Mouse (Mus musculus): ENCODE results near the gene Upk3a. TPM values are rescaled to one million over a fixed set of nuclear protein-coding genes. Genes with fewer than 3 reads are reported as not detected.

Gene Upk3a
- polyA plus RNA-seq, 1 experiment from 2014 or later = not detected

GRCm38 (mm10) chr15:84995967-84996366 lies 21.0 kb upstream of the Upk3a start:
- no peak overlapping the region for H3K27ac ChIP-seq (ENCODE audit: low read length)
- H3K9ac ChIP-seq (ENCODE audit: low read depth, low read length) = no peak overlapping the region
- no peak for ATAC-seq (ENCODE audit: low read depth)
- H3K9me3 ChIP-seq (replicated peaks; ENCODE audit: control insufficient read depth, low read length) = no peaks in the 10 kb centered on the region
- no peaks in the 10 kb centered on the region for H3K4me1 ChIP-seq (ENCODE audit: control insufficient read depth, low read depth, low read length)
- H3K36me3 ChIP-seq (ENCODE audit: control insufficient read depth, insufficient read depth) = no peaks in the 10 kb centered on the region
- H3K4me2 ChIP-seq (ENCODE audit: low read depth, low read length) = no peak overlapping the region
- H3K4me3 ChIP-seq (ENCODE audit: low read depth, low read length) = no peak overlapping the region
- peaks cover under 1% of the 10 kb centered on the region; the same call in 1 of the 2 replicates for H3K27me3 ChIP-seq (ENCODE audit: control insufficient read depth, insufficient read depth, low read depth, low read length)
- 10% methylated on average over 1 of the region's 1 CpGs for WGBS (ENCODE audit: insufficient replicate concordance)

- no peaks in the 10 kb centered on the region for H3K36me3 ChIP-seq (ENCODE audit: control insufficient read depth, insufficient read depth)
- H3K27me3 ChIP-seq (ENCODE audit: control insufficient read depth, insufficient read depth, low read depth, low read length) = peaks cover 2% of the 10 kb centered on the region; the same call in 1 of the 2 replicates
- H3K4me1 ChIP-seq (ENCODE audit: control insufficient read depth, low read depth, low read length) = no peaks in the 10 kb centered on the region
- H3K9ac ChIP-seq (ENCODE audit: low read depth, low read length) = no peak overlapping the region
- no peaks in the 10 kb centered on the region for H3K9me3 ChIP-seq (replicated peaks; ENCODE audit: control insufficient read depth, low read length)
- 51% methylated on average over 14 of the region's 14 CpGs for WGBS (ENCODE audit: insufficient replicate concordance)
- H3K4me3 ChIP-seq (ENCODE audit: low read depth, low read length) = no peak overlapping the region
- no peak overlapping the region for H3K27ac ChIP-seq (ENCODE audit: low read length)
- ATAC-seq (ENCODE audit: low read depth) = peak; percentile 23; the same call in 1 of the 2 replicates
- no peak overlapping the region for H3K4me2 ChIP-seq (ENCODE audit: low read depth, low read length)
Measured at GRCm38 (mm10) chr15:84997768-84998454, 19.0 kb upstream of the Upk3a start.

- H3K36me3 ChIP-seq (ENCODE audit: control insufficient read depth, insufficient read depth) = no peaks in the 10 kb centered on the region
- no peak for ATAC-seq (ENCODE audit: low read depth)
- 50% methylated on average over 7 of the region's 7 CpGs for WGBS (ENCODE audit: insufficient replicate concordance)
- peaks cover 2% of the 10 kb centered on the region; the same call in 1 of the 2 replicates for H3K27me3 ChIP-seq (ENCODE audit: control insufficient read depth, insufficient read depth, low read depth, low read length)
- H3K27ac ChIP-seq (ENCODE audit: low read length) = no peak overlapping the region
- H3K4me1 ChIP-seq (ENCODE audit: control insufficient read depth, low read depth, low read length) = no peaks in the 10 kb centered on the region
- H3K9ac ChIP-seq (ENCODE audit: low read depth, low read length) = no peak overlapping the region
- no peak overlapping the region for H3K4me3 ChIP-seq (ENCODE audit: low read depth, low read length)
- H3K4me2 ChIP-seq (ENCODE audit: low read depth, low read length) = no peak overlapping the region
- no peaks in the 10 kb centered on the region for H3K9me3 ChIP-seq (replicated peaks; ENCODE audit: control insufficient read depth, low read length)
Measured at GRCm38 (mm10) chr15:84999911-85000310, 17.0 kb upstream of the Upk3a start.

GRCm38 (mm10) chr15:85000984-85001982 lies 15.7 kb upstream of the Upk3a start:
- no peak overlapping the region for H3K9ac ChIP-seq (ENCODE audit: low read depth, low read length)
- H3K4me3 ChIP-seq (ENCODE audit: low read depth, low read length) = no peak overlapping the region
- no peak overlapping the region for H3K27ac ChIP-seq (ENCODE audit: low read length)
- ATAC-seq (ENCODE audit: low read depth) = peak; percentile 41; the same call in 1 of the 2 replicates
- H3K36me3 ChIP-seq (ENCODE audit: control insufficient read depth, insufficient read depth) = no peaks in the 10 kb centered on the region
- WGBS (ENCODE audit: insufficient replicate concordance) = 18% methylated on average over 29 of the region's 29 CpGs
- no peak overlapping the region for H3K4me2 ChIP-seq (ENCODE audit: low read depth, low read length)
- peaks cover 2% of the 10 kb centered on the region; the same call in 1 of the 2 replicates for H3K27me3 ChIP-seq (ENCODE audit: control insufficient read depth, insufficient read depth, low read depth, low read length)
- H3K4me1 ChIP-seq (ENCODE audit: control insufficient read depth, low read depth, low read length) = no peaks in the 10 kb centered on the region
- H3K9me3 ChIP-seq (replicated peaks; ENCODE audit: control insufficient read depth, low read length) = no peaks in the 10 kb centered on the region

- no peak for ATAC-seq (ENCODE audit: low read depth)
- Histone ChIP-seq H3K9me3 (replicated peaks; ENCODE audit: control insufficient read depth, low read length) (no peaks in the 10 kb centered on the region), H3K4me2 (ENCODE audit: low read depth, low read length) (no peak overlapping the region), H3K4me3 (ENCODE audit: low read depth, low read length) (no peak overlapping the region), H3K4me1 (ENCODE audit: control insufficient read depth, low read depth, low read length) (no peaks in the 10 kb centered on the region), H3K9ac (ENCODE audit: low read depth, low read length) (no peak overlapping the region), H3K36me3 (ENCODE audit: control insufficient read depth, insufficient read depth) (no peaks in the 10 kb centered on the region), H3K27me3 (ENCODE audit: control insufficient read depth, insufficient read depth, low read depth, low read length) (no peaks in the 10 kb centered on the region), H3K27ac (ENCODE audit: low read length) (no peak overlapping the region)
- 56% methylated on average over 8 of the region's 8 CpGs for WGBS (ENCODE audit: insufficient replicate concordance)
Measured at GRCm38 (mm10) chr15:85009666-85010065, 7.3 kb upstream of the Upk3a start.

- Histone ChIP-seq H3K36me3 (ENCODE audit: control insufficient read depth, insufficient read depth) (no peaks in the 10 kb centered on the region), H3K4me3 (ENCODE audit: low read depth, low read length) (no peak overlapping the region), H3K4me2 (ENCODE audit: low read depth, low read length) (no peak overlapping the region), H3K27ac (ENCODE audit: low read length) (no peak overlapping the region), H3K27me3 (ENCODE audit: control insufficient read depth, insufficient read depth, low read depth, low read length) (peaks cover 6% of the 10 kb centered on the region), H3K9ac (ENCODE audit: low read depth, low read length) (no peak overlapping the region), H3K9me3 (replicated peaks; ENCODE audit: control insufficient read depth, low read length) (no peaks in the 10 kb centered on the region), H3K4me1 (ENCODE audit: control insufficient read depth, low read depth, low read length) (no peaks in the 10 kb centered on the region)
- ATAC-seq (ENCODE audit: low read depth) = no peak
- WGBS (ENCODE audit: insufficient replicate concordance) = 38% methylated on average over 19 of the region's 19 CpGs
Measured at GRCm38 (mm10) chr15:85011895-85012661, 4.9 kb upstream of the Upk3a start.

GRCm38 (mm10) chr15:85012662-85013054 lies 4.3 kb upstream of the Upk3a start:
- 40% methylated on average over 2 of the region's 2 CpGs for WGBS (ENCODE audit: insufficient replicate concordance)
- H3K36me3 ChIP-seq (ENCODE audit: control insufficient read depth, insufficient read depth) = no peaks in the 10 kb centered on the region
- no peak overlapping the region for H3K27ac ChIP-seq (ENCODE audit: low read length)
- no peak overlapping the region for H3K9ac ChIP-seq (ENCODE audit: low read depth, low read length)
- no peaks in the 10 kb centered on the region for H3K4me1 ChIP-seq (ENCODE audit: control insufficient read depth, low read depth, low read length)
- no peak overlapping the region for H3K4me2 ChIP-seq (ENCODE audit: low read depth, low read length)
- peaks cover 10% of the 10 kb centered on the region for H3K27me3 ChIP-seq (ENCODE audit: control insufficient read depth, insufficient read depth, low read depth, low read length)
- no peak overlapping the region for H3K4me3 ChIP-seq (ENCODE audit: low read depth, low read length)
- no peak for ATAC-seq (ENCODE audit: low read depth)
- no peaks in the 10 kb centered on the region for H3K9me3 ChIP-seq (replicated peaks; ENCODE audit: control insufficient read depth, low read length)

GRCm38 (mm10) chr15:85015771-85016170 lies 1.2 kb upstream of the Upk3a start:
- H3K27me3 ChIP-seq (ENCODE audit: control insufficient read depth, insufficient read depth, low read depth, low read length) = peaks cover 10% of the 10 kb centered on the region
- no peak overlapping the region for H3K4me3 ChIP-seq (ENCODE audit: low read depth, low read length)
- H3K27ac ChIP-seq (ENCODE audit: low read length) = no peak overlapping the region
- no peaks in the 10 kb centered on the region for H3K4me1 ChIP-seq (ENCODE audit: control insufficient read depth, low read depth, low read length)
- H3K4me2 ChIP-seq (ENCODE audit: low read depth, low read length) = no peak overlapping the region
- no peaks in the 10 kb centered on the region for H3K36me3 ChIP-seq (ENCODE audit: control insufficient read depth, insufficient read depth)
- ATAC-seq (ENCODE audit: low read depth) = no peak
- no peaks in the 10 kb centered on the region for H3K9me3 ChIP-seq (replicated peaks; ENCODE audit: control insufficient read depth, low read length)
- H3K9ac ChIP-seq (ENCODE audit: low read depth, low read length) = no peak overlapping the region
- WGBS (ENCODE audit: insufficient replicate concordance) = 66% methylated on average over 11 of the region's 11 CpGs

Measured in liver, embryonic 16.5 days (tissue).